Mouse (Mus musculus) erythroblast, embryonic 14.5 days (primary cell): ENCODE measurements around the gene Panx1. TPM values are rescaled to one million over a fixed set of nuclear protein-coding genes. Genes with fewer than 3 reads are reported as not detected.

Experiments used
- H3K27me3 ChIP-seq: 2 replicates; pipeline ENCODE4 v1.6.1; 2012; ENCODE audit warnings: inconsistent platforms; ENCODE audit not compliant: control insufficient read depth
- H3K36me3 ChIP-seq: 2 replicates; pipeline ENCODE4 v1.6.1; 2012; ENCODE audit warnings: mild to moderate bottlenecking, inconsistent platforms; ENCODE audit not compliant: control insufficient read depth
- H3K4me1 ChIP-seq: 2 replicates; pipeline ENCODE4 v1.6.1; 2012; ENCODE audit warnings: inconsistent platforms; ENCODE audit not compliant: control insufficient read depth
- H3K4me3 ChIP-seq: replicated peaks from 2 replicates; pipeline ENCODE3; 2012; ENCODE audit warnings: moderate library complexity, mild to moderate bottlenecking, inconsistent platforms
- H3K9me3 ChIP-seq: 2 replicates; pipeline ENCODE4 v1.6.1; 2012; ENCODE audit warnings: low read length, inconsistent platforms, mixed read lengths; ENCODE audit not compliant: control insufficient read depth
- GATA1 ChIP-seq: IDR thresholded peaks from 2 replicates; pipeline ENCODE4 v1.6.1; 2012; ENCODE audit warnings: low read length, inconsistent platforms, mixed read lengths
- TAL1 ChIP-seq: IDR thresholded peaks from 3 replicates; pipeline ENCODE4 v1.6.1; 2012; ENCODE audit warnings: low read length, inconsistent platforms, mixed read lengths
- polyA plus RNA-seq: library from polyadenylated mRNA; stranded (reverse); fragments of >175 nt; gene quantifications from 2 replicates; pipeline ENCODE4 v1.2.3, GENCODE M21; 2012

The Panx1 gene
- polyA plus RNA-seq, result 0.02 TPM in 1 of 2 replicates, not detected in the other

GRCm38 (mm10) chr9:15045084-15045669 is at the start of gene Panx1:
Gene Panx1, minus strand, starts transcription at chr9:15045478.
- peaks cover 7% of the 10 kb centered on the region for H3K4me1 ChIP-seq
- H3K9me3 ChIP-seq, result no peaks in the 10 kb centered on the region
- peaks cover 22% of the 10 kb centered on the region for H3K27me3 ChIP-seq
- no peak for TF ChIP-seq TAL1
- TF ChIP-seq GATA1, result no peak
- peak within 1 kb of the TSS; percentile 57 for H3K4me3 ChIP-seq
- no peaks in the 10 kb centered on the region for H3K36me3 ChIP-seq

DNA sequence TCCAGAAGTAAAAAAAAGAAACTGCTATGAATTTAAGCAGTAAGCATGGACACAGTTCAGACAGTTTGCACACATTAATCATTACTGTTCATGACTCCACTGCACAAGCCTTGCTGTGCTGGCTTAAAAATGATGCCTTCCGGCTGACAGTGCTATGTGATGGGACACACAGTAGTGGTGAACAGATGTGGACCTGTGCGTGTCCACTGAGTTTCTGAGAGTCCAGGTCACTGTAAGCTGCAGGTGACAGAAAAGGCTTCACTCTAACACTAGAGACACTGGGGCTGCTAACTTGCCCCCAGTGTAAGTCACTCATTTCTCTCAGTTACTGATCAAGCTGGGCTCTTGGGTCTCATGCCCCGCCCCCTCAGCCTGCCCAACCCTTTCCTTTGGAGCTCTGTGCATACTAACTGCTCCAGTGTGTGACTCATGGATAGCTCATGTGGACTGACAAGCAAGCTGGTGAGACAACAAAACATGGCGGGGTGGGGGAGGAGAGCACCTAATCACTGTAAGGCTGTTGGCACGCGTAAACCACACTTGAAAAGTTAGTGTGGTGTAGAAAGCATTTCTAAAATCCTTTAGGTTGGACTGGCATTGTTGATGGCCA is 23.5 kb upstream of the Panx1 start:
- H3K4me1 ChIP-seq, result no peaks in the 10 kb centered on the region
- TF ChIP-seq GATA1 (no peak), TAL1 (no peak)
- H3K9me3 ChIP-seq, result no peaks in the 10 kb centered on the region
- H3K4me3 ChIP-seq, result no peak overlapping the region
- no peaks in the 10 kb centered on the region for H3K27me3 ChIP-seq
- H3K36me3 ChIP-seq, result no peaks in the 10 kb centered on the region

- H3K9me3 ChIP-seq, result no peaks in the 10 kb centered on the region
- no peaks in the 10 kb centered on the region for H3K4me1 ChIP-seq
- H3K27me3 ChIP-seq, result no peaks in the 10 kb centered on the region
- no peak overlapping the region for H3K4me3 ChIP-seq
- TF ChIP-seq TAL1, result no peak
- TF ChIP-seq GATA1, result no peak
- H3K36me3 ChIP-seq, result no peaks in the 10 kb centered on the region
Measured at GRCm38 (mm10) chr9:15067995-15068685, 22.9 kb upstream of the Panx1 start.

- TF ChIP-seq TAL1 (no peak), GATA1 (no peak)
- Histone ChIP-seq H3K4me3 (no peak overlapping the region), H3K4me1 (no peaks in the 10 kb centered on the region), H3K9me3 (no peaks in the 10 kb centered on the region), H3K27me3 (no peaks in the 10 kb centered on the region), H3K36me3 (no peaks in the 10 kb centered on the region)
Measured at GRCm38 (mm10) chr9:15064176-15064575, 18.9 kb upstream of the Panx1 start.

- H3K36me3 ChIP-seq, result no peaks in the 10 kb centered on the region
- no peaks in the 10 kb centered on the region for H3K9me3 ChIP-seq
- H3K4me1 ChIP-seq, result no peaks in the 10 kb centered on the region
- H3K4me3 ChIP-seq, result no peak overlapping the region
- H3K27me3 ChIP-seq, result no peaks in the 10 kb centered on the region
- TF ChIP-seq TAL1 (no peak), GATA1 (no peak)
Measured at GRCm38 (mm10) chr9:15060847-15061246, 15.6 kb upstream of the Panx1 start.

GRCm38 (mm10) chr9:15060026-15060425 is 14.7 kb upstream of the Panx1 start:
- H3K4me3 ChIP-seq, result no peak overlapping the region
- no peaks in the 10 kb centered on the region for H3K9me3 ChIP-seq
- H3K36me3 ChIP-seq, result no peaks in the 10 kb centered on the region
- no peaks in the 10 kb centered on the region for H3K4me1 ChIP-seq
- TF ChIP-seq TAL1 (no peak), GATA1 (no peak)
- no peaks in the 10 kb centered on the region for H3K27me3 ChIP-seq

- H3K27me3 ChIP-seq, result peaks cover 22% of the 10 kb centered on the region
- no peaks in the 10 kb centered on the region for H3K9me3 ChIP-seq
- H3K4me3 ChIP-seq, result no peak overlapping the region
- H3K4me1 ChIP-seq, result peaks cover 7% of the 10 kb centered on the region
- no peaks in the 10 kb centered on the region for H3K36me3 ChIP-seq
- TF ChIP-seq TAL1, result no peak
- TF ChIP-seq GATA1, result no peak
Measured at GRCm38 (mm10) chr9:15045740-15046139, 462 bp upstream of the Panx1 start.

- Histone ChIP-seq H3K9me3 (no peaks in the 10 kb centered on the region), H3K4me1 (peaks cover 7% of the 10 kb centered on the region), H3K27me3 (peaks cover 22% of the 10 kb centered on the region), H3K4me3 (peak overlapping the region; percentile 57), H3K36me3 (no peaks in the 10 kb centered on the region)
- TF ChIP-seq TAL1 (no peak), GATA1 (no peak)
Measured at GRCm38 (mm10) chr9:15044391-15045083, 741 bp downstream of the Panx1 start.

DNA sequence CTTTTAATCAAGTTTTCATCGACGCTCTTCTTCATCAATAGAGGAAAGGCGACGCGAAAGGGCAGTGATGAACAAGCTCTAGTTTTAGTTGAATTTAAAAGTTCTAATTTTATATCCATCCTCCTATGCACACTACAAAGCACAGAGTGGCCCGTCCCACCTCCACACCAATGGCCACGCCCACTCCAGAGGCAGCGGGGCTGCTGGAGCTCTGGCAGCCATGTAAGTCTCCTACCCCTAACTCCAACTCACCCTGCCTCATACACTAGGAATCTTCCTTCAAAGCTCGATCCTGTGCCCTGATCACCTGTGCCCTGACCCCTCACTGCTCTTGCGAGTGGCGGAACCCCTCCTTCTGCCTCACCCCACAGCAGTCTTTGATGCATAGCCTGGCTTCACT is 3.7 kb downstream of the Panx1 start:
- Histone ChIP-seq H3K36me3 (no peaks in the 10 kb centered on the region), H3K4me1 (peaks cover 7% of the 10 kb centered on the region), H3K27me3 (peaks cover 22% of the 10 kb centered on the region), H3K4me3 (no peak overlapping the region), H3K9me3 (peaks cover 2% of the 10 kb centered on the region; the same call in 1 of the 2 replicates)
- TF ChIP-seq TAL1, result no peak
- no peak for TF ChIP-seq GATA1
